Mouse (Mus musculus) thymus, postnatal 10 days (tissue): Measurements from ENCODE around the gene Bach2.

Source experiments
- DNase-seq, 2 experiments: peaks; one replicate each; pipeline ENCODE4 v3.0.0; 2021; ENCODE audit warnings: low spot score in 2 of 2

The Bach2 gene

DNA sequence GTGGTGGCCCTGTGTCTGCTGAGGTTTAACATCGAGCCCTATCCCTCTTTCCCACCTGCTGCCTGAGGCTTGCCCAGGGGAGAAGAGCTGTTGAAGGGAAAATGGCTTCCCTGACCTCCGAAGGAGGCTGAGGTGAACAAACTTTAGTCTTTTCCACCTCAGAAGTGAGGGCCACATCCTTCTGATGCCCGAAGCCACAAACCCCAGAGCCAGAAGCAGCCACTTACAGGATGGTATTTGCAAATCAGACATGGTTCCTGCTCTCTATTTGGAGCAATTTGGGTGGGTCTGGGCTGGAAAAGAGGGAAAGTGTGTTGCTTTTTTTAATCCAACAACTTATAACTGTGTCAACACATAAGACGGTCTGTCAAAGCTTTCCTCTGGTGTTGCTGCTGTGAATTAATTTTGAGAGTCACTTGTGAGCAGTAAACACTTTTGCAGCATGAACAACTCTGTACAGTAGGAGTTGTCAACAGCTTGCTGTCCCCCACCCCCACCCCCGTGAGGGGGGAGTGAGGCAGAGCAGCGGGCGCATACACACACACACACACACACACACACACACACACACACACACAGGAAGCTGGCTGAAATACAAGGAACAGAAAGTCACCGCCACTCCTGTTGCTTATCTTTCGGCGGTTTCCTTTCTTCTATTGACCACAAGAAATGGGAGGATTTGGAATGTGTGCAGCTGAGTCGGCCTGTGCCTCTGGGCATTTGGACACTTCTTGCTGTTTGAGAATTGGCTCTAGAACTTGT is 149.1 kb downstream of the Bach2 start:
- peak; percentile 43 to 58 for DNase-seq

DNA sequence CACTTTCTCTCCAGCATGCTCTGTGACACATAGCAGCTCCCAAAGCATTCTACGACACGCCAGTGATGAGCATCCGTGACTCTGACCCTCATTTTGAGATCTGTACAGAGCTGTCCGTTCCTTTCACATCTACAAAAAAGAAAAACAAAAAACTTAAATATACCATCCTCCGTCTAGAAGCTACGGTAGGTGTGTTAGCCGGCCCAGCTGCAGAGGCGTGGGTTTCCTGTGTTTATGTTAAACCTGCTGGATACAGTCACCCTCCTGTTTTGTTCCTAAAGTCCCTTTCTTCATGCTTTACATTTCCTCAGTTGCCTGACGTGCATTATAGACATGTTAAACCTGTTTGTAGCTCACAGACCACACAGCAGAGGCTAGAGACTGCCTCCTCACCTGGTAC is 150.0 kb downstream of the Bach2 start:
- DNase-seq: no peak

DNA sequence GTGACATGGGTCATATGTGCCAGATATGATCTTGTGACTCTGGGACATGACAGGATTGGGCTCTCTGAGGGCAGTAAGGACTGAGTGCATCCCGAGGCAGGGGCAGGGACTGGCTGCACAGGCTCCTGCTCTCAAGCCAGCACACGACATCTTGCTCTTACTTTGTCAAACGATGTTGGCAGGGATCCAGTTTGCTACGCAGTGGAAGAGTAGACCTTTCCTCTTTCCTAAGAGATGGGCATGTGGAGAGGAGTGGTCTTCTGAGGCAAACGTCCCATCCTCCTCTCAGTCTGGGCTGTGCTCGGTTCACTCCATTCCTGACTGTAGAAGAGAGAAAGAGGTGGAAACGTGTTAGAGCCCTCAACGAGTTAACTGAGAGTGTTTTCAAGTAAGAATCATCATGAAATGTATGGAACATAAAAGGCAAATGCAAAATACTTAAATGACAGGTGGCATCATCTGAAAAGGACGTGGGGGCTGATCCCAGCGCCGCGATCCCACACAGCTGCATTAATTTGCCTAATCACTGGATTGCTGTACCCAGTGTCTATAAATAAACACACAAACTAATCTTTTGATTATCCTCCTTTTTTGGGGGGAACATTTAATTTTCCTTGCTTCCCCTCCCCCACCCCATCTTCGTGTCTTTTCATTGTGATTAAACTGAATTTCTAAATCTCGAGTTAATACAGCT is 150.7 kb downstream of the Bach2 start:
- DNase-seq: no peak

DNA sequence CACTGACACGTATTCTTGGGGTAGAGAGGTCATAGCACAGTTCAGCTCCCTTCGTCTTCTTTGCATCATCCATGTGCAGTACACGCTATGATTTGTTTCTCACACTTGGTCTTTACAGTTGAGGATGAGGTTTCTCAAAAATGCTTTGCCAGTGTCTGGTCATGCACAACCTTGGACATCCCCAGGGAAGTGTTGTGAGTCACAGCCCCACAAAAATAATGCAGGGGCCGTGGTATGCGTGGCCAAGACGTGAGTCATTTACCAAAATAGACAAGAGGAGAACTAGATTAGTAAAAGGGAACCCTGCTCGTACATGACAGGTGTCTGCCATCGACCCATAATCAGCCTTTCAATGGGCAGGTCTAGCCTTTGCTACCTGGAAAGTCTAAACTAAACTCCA is 152.7 kb downstream of the Bach2 start:
- no peak for DNase-seq

DNA sequence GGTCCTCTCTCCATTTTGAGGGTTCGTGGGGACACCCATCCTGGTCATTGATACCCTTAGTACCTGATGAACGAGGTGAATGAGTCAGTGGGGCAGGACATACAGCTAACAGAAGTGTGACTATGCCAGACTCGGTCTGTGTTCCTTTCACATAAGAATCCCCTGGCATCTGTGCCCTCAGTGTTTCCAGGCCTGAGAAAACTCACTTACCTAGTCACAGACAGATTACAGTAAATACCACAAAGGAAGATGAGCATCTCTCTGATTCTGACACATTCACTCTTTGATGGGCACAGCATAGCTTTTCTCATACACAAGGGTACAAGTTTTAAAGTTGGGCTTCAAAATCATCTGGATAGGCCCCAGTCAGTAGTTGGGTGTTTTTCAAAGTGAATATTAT is 154.6 kb downstream of the Bach2 start:
- DNase-seq: no peak

DNA sequence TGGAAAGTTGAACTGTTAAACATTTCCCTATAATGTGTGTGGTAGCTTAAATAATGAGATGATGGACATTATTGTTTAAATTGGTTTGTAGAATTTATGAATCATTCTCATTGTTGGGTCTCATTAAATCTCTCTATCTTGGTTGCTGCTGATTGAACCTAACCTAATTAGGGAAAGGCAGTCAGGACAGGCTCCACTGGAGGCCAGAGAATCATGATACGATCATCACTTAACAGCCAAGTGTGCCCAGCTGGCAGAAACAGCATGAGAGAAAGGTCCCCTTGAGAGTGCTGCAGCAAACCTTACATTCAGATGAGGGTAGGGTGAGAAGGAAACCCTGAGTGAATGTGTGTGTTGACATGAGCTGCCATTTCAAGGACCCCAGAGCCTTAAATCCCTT is 155.3 kb downstream of the Bach2 start:
- DNase-seq: no peak

DNA sequence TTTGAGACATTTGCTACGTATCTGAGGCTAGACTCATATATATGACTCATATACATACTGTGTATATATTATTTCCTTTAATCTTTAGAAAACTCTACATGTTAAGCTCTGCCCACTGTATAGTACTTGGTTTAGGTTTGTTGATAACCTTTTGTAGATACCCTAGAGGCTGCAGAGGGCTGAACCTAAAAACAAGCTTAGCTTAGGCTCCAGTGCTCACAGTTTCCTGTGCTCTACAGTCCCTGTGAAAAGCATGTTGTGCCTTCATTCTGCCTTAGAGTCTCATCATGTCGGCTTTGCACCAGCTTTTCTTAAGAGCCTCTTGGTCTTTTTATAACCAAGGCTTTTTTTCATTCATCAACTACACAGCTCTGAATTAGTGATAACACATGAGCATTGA is 156.2 kb downstream of the Bach2 start:
- no peak for DNase-seq

DNA sequence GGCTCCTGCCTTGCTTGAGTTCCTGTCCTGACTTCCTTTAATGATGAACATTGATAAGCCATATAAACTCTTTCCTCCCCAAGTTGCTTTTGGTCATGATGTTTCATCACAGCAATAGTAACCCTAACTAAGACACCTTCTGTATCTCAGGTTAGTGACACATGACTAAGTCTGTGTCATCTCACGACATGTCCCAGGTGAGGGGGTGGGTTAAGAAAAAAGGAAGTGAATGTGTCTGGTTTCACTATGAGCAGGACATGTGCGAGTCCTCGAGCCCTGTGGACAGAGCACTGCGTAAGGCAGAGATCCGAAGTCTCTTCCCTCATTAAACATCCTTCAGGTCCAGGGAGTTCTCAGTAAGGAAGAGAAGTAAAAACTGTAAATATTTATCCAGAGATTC is 162.9 kb downstream of the Bach2 start:
- no peak for DNase-seq

DNA sequence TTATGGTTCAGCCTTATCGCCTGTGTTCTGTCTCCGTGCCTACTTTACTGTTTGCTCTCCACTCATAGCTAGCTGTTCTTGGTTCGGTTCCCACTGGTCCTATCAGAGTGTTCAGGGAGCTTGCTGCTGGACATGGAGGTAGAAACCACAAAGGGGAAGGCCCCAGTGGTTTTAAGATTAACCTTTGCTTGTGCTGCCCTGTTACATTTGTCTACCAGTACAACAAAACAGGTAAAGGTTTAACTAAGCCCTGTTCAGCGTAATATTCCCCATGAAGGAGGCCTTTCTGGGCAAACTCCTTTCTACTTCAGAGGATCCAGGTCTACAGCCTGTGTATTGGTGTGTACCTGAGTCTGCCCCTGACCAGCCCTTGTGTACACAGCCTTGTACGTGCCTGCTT is 164.9 kb downstream of the Bach2 start:
- no peak for DNase-seq

DNA sequence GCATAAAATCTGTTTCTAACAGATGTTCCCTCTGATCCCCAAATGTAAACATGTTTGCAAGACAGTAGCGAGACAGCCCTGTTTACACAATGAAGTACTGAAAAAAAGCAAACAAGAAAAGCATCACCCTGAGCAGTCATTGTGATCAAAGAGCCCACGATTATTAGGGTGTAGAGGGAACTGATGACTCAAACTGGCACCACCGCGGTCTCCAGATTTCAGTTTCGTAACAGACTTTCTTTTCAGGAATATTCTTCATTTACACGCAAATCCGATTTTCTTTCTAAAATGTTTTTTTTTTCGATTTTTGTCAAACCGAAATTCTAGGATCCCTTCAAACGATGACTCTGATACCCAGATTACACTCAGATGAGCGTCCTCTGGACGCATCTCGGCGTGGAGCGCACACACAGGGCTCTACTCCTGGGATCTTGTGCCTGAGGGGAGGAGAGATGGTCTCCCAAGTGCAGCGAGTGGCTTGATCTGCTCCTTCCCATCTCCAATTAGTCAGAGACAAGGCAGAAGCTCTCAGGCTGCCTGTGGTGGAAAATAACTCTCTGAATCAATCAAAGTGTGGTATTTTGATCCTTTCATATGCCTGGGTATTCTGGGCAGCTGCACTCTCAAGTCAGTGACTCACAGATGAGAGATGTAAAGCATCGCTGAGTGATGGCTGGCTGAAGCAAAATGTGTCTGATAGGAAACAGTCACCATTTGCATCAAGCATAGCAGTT is 166.7 kb downstream of the Bach2 start:
- no peak for DNase-seq

DNA sequence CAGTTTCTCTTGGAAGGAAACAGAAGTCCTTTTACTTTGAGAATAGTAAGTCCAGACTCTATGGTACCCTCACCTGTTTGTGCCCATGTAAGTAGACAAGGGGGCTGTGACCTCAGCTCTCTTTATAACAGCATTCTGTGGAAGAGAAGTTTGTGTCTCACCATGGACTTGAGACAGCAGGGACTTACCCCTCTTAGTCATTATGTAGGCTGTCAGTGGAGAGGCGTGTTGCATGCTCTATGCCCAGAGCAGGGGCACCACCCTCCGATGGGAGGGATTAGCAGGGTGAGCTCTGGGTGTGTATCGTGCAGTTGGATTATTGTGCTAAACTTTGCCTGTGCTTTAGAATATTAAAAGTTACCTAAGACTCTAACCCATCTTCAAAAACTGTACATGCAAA is 167.4 kb downstream of the Bach2 start:
- no peak for DNase-seq

DNA sequence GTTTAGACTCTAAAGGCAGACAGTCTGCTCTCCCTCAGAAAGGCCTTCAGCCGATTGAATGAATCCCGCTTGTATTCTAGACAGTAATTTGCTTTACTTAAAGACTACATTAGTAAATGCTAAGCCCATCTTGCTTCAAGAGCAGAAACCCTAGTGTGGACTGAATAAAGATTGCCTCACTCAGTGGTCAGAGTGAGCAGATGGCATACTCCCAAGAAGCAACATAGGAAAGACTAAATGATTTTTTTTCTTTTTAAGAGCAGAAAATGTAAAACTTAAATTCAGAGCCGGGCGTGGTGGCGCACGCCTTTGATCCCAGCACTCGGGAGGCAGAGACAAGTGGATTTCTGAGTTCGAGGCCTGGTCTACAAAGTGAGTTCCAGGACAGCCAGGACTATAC is 169.9 kb downstream of the Bach2 start:
- no peak for DNase-seq

DNA sequence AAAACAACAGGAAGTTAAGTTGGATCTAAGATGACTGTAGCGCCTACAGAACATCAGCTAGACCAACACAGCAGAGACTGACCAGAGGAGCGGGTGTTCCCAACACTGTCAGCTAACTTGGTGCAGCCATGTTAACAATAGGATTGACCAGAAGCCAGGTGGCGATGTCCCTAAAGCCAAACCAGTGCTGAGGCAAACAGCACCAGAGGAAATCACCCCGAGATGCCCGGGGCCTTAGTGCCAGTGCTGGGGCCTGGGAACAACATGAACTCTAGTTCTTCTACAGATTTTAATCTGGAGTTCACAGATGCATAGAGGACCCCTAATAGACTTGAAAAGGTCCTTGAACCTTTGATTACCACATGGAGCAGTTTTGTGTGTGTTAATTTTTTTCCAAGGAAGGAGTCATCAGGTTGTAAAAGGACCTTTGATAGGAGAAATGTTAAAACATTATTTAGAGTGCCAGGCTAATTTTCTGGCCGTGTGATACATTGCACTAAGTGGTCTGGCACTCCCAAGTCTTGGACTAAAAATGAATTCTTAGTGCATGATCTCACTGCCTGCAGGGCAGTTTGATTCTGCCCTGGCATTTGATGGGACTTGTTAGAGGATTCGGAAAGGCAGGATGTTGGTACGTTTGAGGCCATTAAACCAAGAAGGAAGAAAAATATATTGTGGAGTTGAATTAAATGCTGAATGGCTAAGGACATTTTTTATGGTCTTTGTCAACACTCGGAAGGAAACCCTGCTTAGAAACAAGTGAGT is 170.7 kb downstream of the Bach2 start:
- DNase-seq: no peak

DNA sequence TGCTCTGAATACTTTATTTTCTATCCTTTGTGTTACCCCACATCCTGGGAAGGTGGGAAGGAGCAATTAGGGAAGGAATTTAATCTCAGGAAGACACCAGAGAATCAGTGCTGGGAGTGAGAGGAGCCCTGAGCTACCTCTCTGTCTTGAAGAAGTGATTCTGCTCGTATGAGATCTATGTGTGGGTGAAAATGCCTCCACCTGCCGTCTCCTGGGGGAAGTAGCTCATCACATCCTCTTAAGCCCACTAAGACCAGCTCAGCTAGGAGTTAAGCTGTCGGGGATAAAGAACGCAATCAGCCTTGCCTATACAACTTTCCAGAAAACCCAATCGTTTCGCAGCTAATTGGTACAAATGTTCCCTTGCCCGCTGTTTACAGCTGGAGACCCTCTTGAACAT is 174.5 kb downstream of the Bach2 start:
- DNase-seq: no peak

DNA sequence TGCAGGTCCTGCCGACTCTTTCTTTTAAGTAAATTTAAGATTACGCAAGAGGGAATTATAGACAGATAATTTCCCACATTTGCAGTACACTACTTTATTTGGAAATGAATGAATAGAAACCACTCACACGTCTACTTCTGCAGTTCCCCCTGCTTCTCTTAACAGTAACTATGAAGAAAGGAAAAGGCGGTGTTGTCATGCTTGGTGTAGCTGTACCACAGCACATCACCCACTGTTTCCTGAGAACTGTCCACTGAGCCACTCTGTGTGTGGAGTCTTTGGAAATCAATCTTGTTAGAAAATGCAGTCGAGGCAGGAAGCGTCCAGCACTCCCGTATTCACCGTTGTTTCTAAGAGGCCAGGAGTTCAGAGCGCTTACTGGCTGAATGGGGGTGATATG is 174.9 kb downstream of the Bach2 start:
- DNase-seq: no peak

DNA sequence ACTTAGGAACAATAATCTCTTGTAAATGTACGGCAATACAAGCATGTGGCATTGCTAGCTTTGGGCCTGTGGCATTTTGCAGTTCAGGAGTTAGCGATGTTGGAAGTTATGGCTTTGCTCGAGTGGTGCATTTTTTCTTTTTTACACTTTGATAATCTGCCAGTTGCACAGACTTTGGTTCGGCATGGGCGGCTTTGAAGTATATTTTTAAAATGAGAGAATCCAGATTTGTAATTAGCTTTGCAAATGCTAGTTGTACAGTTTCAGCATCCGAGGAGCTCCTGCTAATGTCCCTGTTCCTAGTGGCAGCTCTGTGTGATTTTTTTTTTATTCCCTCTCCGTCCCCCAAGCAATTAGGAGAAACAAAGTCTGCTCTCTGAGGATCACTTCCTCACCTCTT is 176.4 kb downstream of the Bach2 start:
- DNase-seq: no peak

DNA sequence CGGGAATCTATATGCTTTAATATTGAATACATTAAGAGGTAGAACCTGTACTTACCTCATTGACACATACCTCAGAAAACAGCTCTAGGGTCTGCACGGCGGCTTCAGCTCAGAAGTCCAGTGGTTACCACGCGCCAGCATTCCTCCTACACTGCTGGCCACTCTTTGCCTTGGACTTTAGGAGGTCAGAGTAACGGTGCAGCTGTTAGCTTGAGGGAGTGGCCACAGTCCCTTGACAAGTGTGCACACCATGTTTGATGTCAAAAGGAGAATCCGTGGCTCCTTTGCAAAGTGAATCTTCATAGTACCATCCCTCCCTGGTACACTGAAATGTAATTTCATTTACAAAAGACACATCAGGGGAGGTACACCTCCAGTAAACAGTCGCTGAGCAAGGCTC is 179.3 kb downstream of the Bach2 start:
- DNase-seq: no peak

DNA sequence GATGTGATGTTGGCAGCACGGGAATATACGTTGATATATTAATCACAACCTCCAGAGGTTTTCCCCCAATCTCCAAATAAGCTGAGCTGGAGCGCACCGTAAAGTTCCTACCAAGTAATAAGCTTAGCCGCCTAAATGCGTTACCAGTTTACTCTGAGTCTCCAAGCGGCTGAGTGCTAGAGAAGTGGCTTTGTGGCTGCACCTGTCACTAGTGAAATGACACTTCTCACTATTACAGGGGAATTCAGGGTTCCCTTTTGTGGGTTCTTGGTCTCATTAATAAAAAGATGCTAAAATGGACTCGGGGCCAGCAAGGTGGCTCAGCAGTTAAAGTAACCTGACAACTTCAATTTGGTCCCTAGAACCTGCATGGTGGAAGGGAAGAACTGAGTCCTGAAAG is 183.0 kb downstream of the Bach2 start:
- DNase-seq: no peak

DNA sequence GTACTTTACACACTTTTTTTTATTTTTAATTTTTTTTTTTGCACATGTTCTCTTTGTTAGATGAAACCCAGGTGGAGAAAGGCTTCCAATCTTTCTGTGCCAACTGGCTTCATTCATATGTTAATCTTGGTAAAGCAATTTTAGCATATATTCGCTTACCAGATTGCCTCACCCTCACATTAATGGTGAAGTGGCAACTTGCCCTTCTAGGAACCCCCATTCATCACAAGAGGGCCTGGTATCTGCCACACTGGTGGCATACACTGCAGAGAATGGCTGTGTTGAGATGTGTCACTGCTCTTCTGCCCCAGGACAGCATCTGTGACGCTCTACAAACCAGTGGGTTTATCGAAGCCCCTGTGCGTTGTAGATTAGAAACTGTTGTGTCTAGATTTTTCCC is 183.8 kb downstream of the Bach2 start:
- no peak for DNase-seq

DNA sequence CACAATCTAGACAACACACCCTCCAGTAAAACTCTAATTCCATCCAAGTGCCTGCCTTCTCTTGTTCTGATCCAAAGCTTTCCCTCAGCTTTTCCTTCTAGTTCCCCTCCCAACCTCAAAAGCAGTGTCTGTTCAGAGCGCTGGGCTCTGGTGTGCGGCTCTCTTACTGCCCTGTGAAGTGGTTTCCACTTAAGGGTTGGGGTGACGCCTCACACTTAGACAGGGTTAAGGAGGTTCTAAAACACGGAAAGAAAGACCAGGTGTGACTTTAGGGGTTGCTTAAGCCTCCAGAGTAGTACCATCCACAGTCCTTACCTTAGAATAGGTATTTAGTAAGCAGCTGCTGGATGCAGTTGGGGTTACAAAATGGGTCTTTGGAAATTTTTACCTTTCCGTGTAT is 185.1 kb downstream of the Bach2 start:
- DNase-seq: no peak

DNA sequence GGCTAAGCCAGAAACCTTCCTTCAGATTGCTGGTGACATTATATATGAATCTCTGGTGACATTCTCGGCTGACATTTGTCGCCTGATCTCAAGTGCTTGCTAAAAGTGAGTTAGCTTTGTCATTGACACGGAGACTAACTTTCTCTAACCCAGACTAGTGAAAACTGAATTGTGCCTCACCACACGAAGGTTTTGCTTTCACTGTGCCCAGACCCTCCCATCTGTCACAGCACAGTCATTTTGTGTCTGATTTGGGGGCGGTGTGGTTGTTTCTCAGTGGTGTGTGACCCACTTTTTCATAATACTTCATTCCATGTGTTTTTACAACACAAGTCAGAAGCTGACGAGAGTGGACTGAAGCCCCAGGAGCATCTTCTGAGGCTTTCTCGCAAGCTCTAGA is 185.8 kb downstream of the Bach2 start:
- DNase-seq: no peak

DNA sequence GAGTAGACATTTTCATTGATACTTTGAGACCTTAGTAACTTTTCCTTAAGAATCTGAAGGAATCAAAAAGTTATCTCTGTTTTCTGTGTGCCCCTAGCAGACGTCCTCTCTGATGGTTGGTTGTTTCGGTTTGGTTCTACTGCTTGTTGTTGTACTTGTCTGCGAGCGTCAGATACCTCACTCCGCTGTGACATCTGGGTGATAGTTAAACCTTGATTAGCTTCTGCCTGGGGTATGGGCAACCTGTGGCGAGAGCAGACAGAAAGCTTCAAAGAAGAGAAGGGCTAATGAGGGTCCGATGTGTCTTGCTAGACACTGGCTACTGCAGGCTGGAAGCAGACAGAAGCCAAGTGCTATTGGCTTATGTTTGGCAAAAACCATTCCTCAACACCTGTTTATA is 186.5 kb downstream of the Bach2 start:
- no peak for DNase-seq
